ENCODE assay signal across 9 mouse cellular contexts in genomic region chr1:132346134-132346851, GRCm38 (mm10). TPM values are rescaled to one million over a fixed set of nuclear protein-coding genes. Genes with fewer than 3 reads are reported as not detected.
DNase-seq lines count a peak whose midpoint lies in the region; ATAC-seq and TF ChIP-seq lines count a peak whose summit lies in the region.
"Had no signal": no experiment of that assay in that cellular context is flagged by ENCODE, and none has a peak within 500 bp of the region (broad histone marks: within the 10 kb centered on the region; RNA-seq: fewer than 3 reads in every experiment).

No protein-coding gene starts in this region.

- H3K79me2 ChIP-seq in myocyte (ENCODE audit: control insufficient read depth, insufficient read depth), result no peaks in the 10 kb centered on the region

- no peaks in the 10 kb centered on the region for H3K27me3 ChIP-seq in lung, postnatal 0 days (replicated peaks; ENCODE audit: insufficient read depth, low read length)
- no peaks in the 10 kb centered on the region for H3K27me3 ChIP-seq in intestine, embryonic 16.5 days (replicated peaks; ENCODE audit: control insufficient read depth, insufficient read depth, low read length)
- no peaks in the 10 kb centered on the region for H3K27me3 ChIP-seq in myocyte (ENCODE audit: control insufficient read depth, insufficient read depth, insufficient read length)

- H3ac ChIP-seq in myocyte (ENCODE audit: control insufficient read depth, insufficient read length), result no peak overlapping the region

- no peak for TF ChIP-seq CTCF in lung, postnatal 0 days (IDR thresholded peaks at IDR 0.05)

- no peak overlapping the region for H3K27ac ChIP-seq in lung, postnatal 0 days (ENCODE audit: low read length)
- H3K27ac ChIP-seq in intestine, embryonic 16.5 days (ENCODE audit: low read length), result peak overlapping the region; percentile 74

- no peak overlapping the region for H3K4me3 ChIP-seq in lung, postnatal 0 days (ENCODE audit: low read depth, low read length)
- H3K4me3 ChIP-seq in intestine, embryonic 16.5 days (ENCODE audit: low read length), result no peak overlapping the region
- peak overlapping the region; percentile 2 for H3K4me3 ChIP-seq in myocyte

- no peak for TF ChIP-seq EP300 in lung, postnatal 0 days (IDR thresholded peaks at IDR 0.05)

- TF ChIP-seq POLR2A in myocyte (IDR thresholded peaks at IDR 0.05; ENCODE audit: insufficient read length, low read depth), result peak; percentile 82

- DNase-seq in lung, postnatal 0 days (ENCODE audit: low spot score), result peak; percentile 62
- DNase-seq in lung, postnatal 25 days (ENCODE audit: low spot score), result no peak
- DNase-seq in gastrocnemius, adult 8-10 months (ENCODE audit: low spot score in 2 of 2), result peak; percentile 50 to 52
- no peak for DNase-seq in right cerebral cortex, postnatal 10 days (ENCODE audit: low spot score in 2 of 2)
- DNase-seq in thymus, postnatal 4 days, result no peak
- DNase-seq: cerebellum, postnatal 14 days had no signal

- H3K4me1 ChIP-seq in lung, postnatal 0 days (ENCODE audit: insufficient read depth, low read depth, low read length), result peaks cover 6% of the 10 kb centered on the region; the same call in 1 of the 2 replicates
- H3K4me1 ChIP-seq in intestine, embryonic 16.5 days (ENCODE audit: control insufficient read depth, insufficient read depth, low read length), result peaks cover 8% of the 10 kb centered on the region; the same call in 1 of the 2 replicates

- H3K4me2 ChIP-seq in lung, postnatal 0 days (replicated peaks; ENCODE audit: low read depth, low read length), result no peak overlapping the region
- no peak overlapping the region for H3K4me2 ChIP-seq in intestine, embryonic 16.5 days (ENCODE audit: low read depth, low read length)
- peak overlapping the region; percentile 90 for H3K4me2 ChIP-seq in myocyte (ENCODE audit: low read depth)

- no peaks in the 10 kb centered on the region for H3K9me3 ChIP-seq in lung, postnatal 0 days (ENCODE audit: low read length)
- H3K9me3 ChIP-seq in intestine, embryonic 16.5 days (ENCODE audit: control insufficient read depth, low read length), result no peaks in the 10 kb centered on the region

- no peaks in the 10 kb centered on the region for H3K36me3 ChIP-seq in lung, postnatal 0 days (ENCODE audit: insufficient read depth, low read length)
- H3K36me3 ChIP-seq in intestine, embryonic 16.5 days (ENCODE audit: control insufficient read depth, insufficient read depth, low read length), result no peaks in the 10 kb centered on the region
- no peaks in the 10 kb centered on the region for H3K36me3 ChIP-seq in myocyte (ENCODE audit: control insufficient read depth, insufficient read depth)

- peak; percentile 70 for ATAC-seq in lung, postnatal 0 days
- peak; percentile 71 for ATAC-seq in intestine, embryonic 16.5 days
- ATAC-seq in inflammation-experienced regulatory T-cells, adult 6 months, result no peak

- H3K9ac ChIP-seq in lung, postnatal 0 days (replicated peaks; ENCODE audit: low read depth), result no peak overlapping the region
- H3K9ac ChIP-seq in intestine, embryonic 16.5 days (ENCODE audit: low read depth, low read length), result peak overlapping the region; percentile 33; the same call in 1 of the 2 replicates

- WGBS in lung, postnatal 0 days, result 60% methylated on average over 12 of the region's 12 CpGs
- 64% methylated on average over 12 of the region's 12 CpGs for WGBS in intestine, embryonic 16.5 days

TF ChIP-seq in myocyte, 11 proteins besides CTCF, POLR2A, EP300 and RAD21:
- no peak for TF ChIP-seq TCF12 (IDR thresholded peaks at IDR 0.05; ENCODE audit: insufficient read depth, poor library complexity, severe bottlenecking)
- TF ChIP-seq MAX (IDR thresholded peaks at IDR 0.05; ENCODE audit: low read depth), result no peak
- TF ChIP-seq POLR2AphosphoS2 (IDR thresholded peaks at IDR 0.05; ENCODE audit: insufficient read length, low read depth), result peak; percentile 61
- no peak for TF ChIP-seq USF1 (IDR thresholded peaks at IDR 0.05; ENCODE audit: low read depth)
- TF ChIP-seq MYOG (IDR thresholded peaks at IDR 0.05; ENCODE audit: control insufficient read depth in 1 of 3, insufficient read depth in 1 of 3, insufficient read length in 2 of 3, low read depth in 2 of 3), result peak in 2 of 3 experiments; percentile 2 to 64
- no peak for TF ChIP-seq REST (IDR thresholded peaks at IDR 0.05; ENCODE audit: insufficient read depth, insufficient read length)
- no peak for TF ChIP-seq CEBPB (IDR thresholded peaks at IDR 0.05; ENCODE audit: insufficient read depth, poor library complexity, severe bottlenecking)
- no peak for TF ChIP-seq SRF (IDR thresholded peaks at IDR 0.05; ENCODE audit: control insufficient read depth, insufficient read length, low read depth)
- no peak for TF ChIP-seq TCF3 (IDR thresholded peaks at IDR 0.05; ENCODE audit: insufficient read length, low read depth)
- TF ChIP-seq MYOD1 (IDR thresholded peaks at IDR 0.05; ENCODE audit: control insufficient read depth in 1 of 3, insufficient read length in 2 of 3, low read depth in 2 of 3), result peak in 2 of 3 experiments; percentile 8 to 44

RNA-seq across cellular contexts. Expression of gene Nuak2, which starts 30.4 kb away (rescaled TPM):
- 11.9 and 12.1 TPM in 2 replicates for polyA plus RNA-seq in lung, postnatal 0 days (2015; fragmentation: Nextera tagmentation; extraction: Ambion mirVana)
- total RNA-seq in gastrocnemius, adult 8-10 months (2022), result under 1 TPM; 0.45 to 0.94 (median 0.52) TPM
- polyA plus RNA-seq in intestine, embryonic 16.5 days (2015; fragmentation: Nextera tagmentation; extraction: Ambion mirVana), result 4.6 and 5.6 TPM in 2 replicates
- polyA plus RNA-seq in myocyte (2012; fragmentation: generic; extraction: Trizol), result 6.0 TPM
- polyA plus RNA-seq in inflammation-experienced regulatory T-cells, adult 6 months (2017; shearing (Covaris generic)), result 1 to 10 TPM; 2.2 to 3.0 (median 2.6) TPM

RNA-seq across cellular contexts. Expression of gene Tmcc2, which starts 44.8 kb away (rescaled TPM):
- 28.8 and 37.2 TPM in 2 replicates for polyA plus RNA-seq in lung, postnatal 0 days (2015; fragmentation: Nextera tagmentation; extraction: Ambion mirVana)
- 10 to 100 TPM; 38.8 to 60.0 (median 49.4) TPM for total RNA-seq in gastrocnemius, adult 8-10 months (2022)
- polyA plus RNA-seq in intestine, embryonic 16.5 days (2015; fragmentation: Nextera tagmentation; extraction: Ambion mirVana), result 9.4 and 12.2 TPM in 2 replicates
- 35.2 TPM for polyA plus RNA-seq in myocyte (2012; fragmentation: generic; extraction: Trizol)
- 1 to 10 TPM in 2 of 3 experiments, under 1 TPM in 1; 0.39 to 1.2 (median 1.2) TPM for polyA plus RNA-seq in inflammation-experienced regulatory T-cells, adult 6 months (2017; shearing (Covaris generic))

RNA-seq across cellular contexts. Expression of gene Klhdc8a, which starts 47.9 kb away (rescaled TPM):
- 4.1 and 4.4 TPM in 2 replicates for polyA plus RNA-seq in lung, postnatal 0 days (2015; fragmentation: Nextera tagmentation; extraction: Ambion mirVana)
- total RNA-seq in gastrocnemius, adult 8-10 months (2022), result under 1 TPM; 0.07 to 0.32 (median 0.17) TPM
- polyA plus RNA-seq in intestine, embryonic 16.5 days (2015; fragmentation: Nextera tagmentation; extraction: Ambion mirVana), result 0.09 and 0.33 TPM in 2 replicates
- polyA plus RNA-seq in myocyte (2012; fragmentation: generic; extraction: Trizol), result 12.4 TPM
- not detected for polyA plus RNA-seq in inflammation-experienced regulatory T-cells, adult 6 months (2017; shearing (Covaris generic))

Comparison
In these comparisons a context has a peak if more than half of its experiments do, and no peak if none do; other contexts are left out.
1. DNase-seq: peak in lung, postnatal 0 days (single experiment) and gastrocnemius, adult 8-10 months (2 of 2); none in lung, postnatal 25 days (single experiment), right cerebral cortex, postnatal 10 days (0 of 2) and thymus, postnatal 4 days (single experiment).